Mouse (Mus musculus) gastrocnemius, postnatal 14 days (tissue): ENCODE data around the gene Hist1h2ae. TPM values are rescaled to one million over a fixed set of nuclear protein-coding genes. Genes with fewer than 3 reads are reported as not detected.
A peak's percentile ranks its signal among the peaks of the same experiment; 100 is the strongest.
"Not testable (repeated sequence)": the region's sequence is repeated elsewhere in the genome, so short reads cannot be mapped to it uniquely, and the experiment has no call there.

Experiments used
- DNase-seq: peaks from one replicate; pipeline ENCODE4 v3.0.0; 2021; ENCODE audit warnings: mixed read lengths
- intact Hi-C: fragments of 180-260 bp; cut with DNase I; formaldehyde crosslinking; loops from one replicate; pipeline ENCODE4 v1.15.1; 2025; ENCODE audit warnings: low total_unique reads
- total RNA-seq, 2 experiments: library from RNA; stranded (reverse); gene quantifications; 2 replicates each; pipeline ENCODE4 v1.2.3; 2021

The Hist1h2ae gene
- total RNA-seq, 2 experiments from 2014 or later = 15.2 to 16.6 TPM

DNA sequence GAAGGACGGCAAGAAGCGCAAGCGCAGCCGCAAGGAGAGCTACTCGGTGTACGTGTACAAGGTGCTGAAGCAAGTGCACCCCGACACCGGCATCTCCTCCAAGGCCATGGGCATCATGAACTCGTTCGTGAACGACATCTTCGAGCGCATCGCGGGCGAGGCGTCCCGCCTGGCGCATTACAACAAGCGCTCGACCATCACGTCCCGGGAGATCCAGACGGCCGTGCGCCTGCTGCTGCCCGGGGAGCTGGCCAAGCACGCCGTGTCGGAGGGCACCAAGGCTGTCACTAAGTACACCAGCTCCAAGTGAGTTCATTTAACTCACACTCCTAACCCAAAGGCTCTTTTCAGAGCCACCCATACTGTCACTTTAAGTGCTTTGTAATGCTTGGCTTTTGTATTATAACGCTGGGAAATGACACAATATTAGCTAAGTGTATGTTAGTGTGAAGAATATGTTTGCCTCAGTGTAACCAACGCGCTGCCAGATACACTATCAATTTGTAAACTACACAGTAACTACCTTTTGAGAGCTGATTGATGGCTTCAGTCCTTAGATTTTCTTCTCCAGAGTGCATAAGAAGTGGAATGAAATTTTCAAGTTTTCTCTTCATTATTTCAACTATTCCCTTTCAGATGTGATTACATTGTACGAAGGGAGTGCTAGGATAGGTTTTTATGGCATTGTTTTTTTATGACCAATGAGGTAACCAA, 641 bp upstream of the Hist1h2ae start:
- intact Hi-C loops, DNase-seq: not testable (repeated sequence)

GRCm38 (mm10) chr13:23570261-23571021, 579 bp downstream of the Hist1h2ae start:
- DNase-seq, intact Hi-C loops: not testable (repeated sequence)

DNA sequence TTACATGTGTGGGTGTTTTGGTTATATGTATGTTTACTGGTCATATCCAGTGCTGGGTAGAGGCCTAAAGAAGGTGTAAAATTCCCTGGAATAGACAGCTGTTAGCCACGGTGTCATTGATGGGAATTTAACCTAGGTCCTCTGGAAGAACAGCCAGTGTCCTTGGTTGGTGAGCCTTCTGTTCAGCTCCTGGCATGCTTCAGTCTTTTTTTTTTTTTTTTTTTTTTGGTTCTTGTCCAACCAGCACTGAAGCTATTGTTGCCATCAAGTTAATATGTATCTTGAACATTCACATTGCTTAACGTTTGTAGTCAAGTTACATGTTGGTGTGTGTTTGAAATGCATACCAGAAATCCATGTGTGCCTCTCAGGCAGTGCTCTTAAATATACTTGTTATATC, 6.5 kb downstream of the Hist1h2ae start:
- no peak for DNase-seq
- intact Hi-C loops = no loop called here

DNA sequence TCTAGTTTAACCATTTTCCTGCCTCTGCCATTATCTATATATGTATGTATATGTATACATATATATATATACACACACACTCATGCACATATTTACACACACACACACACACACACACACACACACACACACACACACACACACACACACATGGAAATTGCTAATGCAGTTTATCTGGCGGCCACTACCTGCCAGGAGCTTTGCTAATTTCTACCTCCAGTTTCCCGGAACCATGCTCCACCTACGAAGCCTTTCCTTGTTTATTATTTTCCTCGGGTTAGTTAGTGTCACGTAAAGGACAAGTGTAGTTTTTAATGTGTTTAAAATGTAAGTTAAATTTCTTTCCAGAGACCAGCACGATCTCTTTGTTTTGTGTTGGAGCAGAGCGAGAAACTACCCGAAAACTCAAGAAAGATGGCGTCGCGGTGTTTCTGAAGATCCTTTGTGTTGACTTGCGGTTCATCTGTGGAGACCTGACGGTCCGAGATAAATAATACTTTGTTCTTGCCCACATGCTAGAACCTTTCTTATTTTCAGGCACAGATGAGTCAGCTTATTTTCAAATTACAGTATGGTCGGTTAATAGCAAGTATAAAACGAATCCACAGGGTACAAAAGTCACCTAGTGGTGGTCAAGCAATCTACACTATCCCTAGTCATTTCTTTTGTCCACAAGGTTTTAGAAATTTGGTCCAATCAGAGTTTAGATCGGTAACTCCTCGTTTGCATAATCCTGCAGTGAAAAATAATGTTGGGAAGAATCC, 8.1 kb downstream of the Hist1h2ae start:
- peak; percentile 14 for DNase-seq
- intact Hi-C loops = no loop called here

DNA sequence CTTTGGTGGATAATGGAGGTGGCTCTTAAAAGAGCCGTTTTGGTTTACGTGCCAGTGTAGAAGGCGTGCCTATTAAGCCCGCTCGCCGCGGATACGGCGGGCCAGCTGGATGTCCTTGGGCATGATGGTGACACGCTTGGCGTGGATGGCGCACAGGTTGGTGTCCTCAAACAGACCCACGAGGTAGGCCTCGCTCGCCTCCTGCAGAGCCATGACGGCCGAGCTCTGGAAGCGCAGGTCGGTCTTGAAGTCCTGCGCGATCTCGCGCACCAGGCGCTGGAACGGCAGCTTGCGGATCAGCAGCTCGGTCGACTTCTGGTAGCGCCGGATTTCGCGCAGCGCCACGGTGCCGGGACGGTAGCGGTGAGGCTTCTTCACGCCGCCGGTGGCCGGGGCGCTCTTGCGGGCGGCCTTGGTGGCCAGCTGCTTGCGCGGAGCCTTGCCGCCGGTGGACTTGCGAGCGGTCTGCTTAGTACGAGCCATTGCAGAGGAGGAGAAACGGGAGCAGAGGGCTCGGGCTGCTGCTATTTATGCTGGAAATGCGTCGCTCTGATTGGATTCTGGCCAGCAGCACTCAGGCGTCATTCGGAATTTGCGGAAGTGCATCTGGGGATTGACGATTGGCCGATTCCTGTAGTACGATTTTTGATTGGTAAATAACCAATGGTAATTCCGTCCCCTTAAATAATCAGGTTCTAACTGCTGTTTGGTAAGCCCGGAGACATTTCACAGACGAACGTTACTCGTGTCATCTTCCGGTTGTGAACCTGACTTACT, 8.9 kb downstream of the Hist1h2ae start, which contains the start of gene Hist1h3e:
TSS of gene Hist1h3e (minus strand) at position 487 of the 777 bp plus-strand sequence.
- DNase-seq = peak; percentile 90
- intact Hi-C loops = not testable (repeated sequence)

DNA sequence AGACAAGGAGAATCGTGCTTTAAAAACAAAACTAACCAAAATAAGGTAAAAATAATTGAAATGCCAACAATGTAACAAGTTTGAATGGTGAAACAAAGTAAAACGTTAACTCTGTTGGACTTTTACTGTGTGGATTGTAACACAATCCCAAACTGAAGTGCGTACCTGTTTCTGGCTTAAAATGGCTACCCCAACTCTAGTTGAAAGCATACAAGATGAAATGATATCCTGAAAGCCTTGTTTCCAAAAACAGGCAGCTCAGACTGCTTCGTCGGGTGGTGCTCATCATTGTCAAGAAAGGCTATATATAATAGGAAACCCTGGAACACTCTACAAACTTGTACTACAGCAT, 9.5 kb downstream of the Hist1h2ae start:
- intact Hi-C loops, DNase-seq: not testable (repeated sequence)

DNA sequence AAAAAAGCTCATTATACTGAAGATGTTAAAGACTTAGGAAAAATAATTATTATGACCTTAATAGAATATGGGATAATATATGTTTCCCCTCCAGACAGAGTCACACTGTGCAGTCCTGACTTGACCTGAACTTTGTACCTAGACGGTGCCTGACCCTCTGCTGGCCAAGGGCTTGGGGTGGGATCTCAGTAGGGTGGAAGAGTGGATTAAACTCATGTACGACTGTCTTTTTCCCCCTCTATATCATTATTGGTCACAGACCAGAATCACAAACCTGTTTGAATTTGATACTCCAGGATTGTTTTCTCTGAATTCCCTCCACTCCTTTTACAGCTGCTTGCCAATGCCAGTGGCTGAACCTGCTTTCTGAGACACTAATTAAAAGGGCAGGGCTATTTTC, 10.3 kb downstream of the Hist1h2ae start:
- DNase-seq, intact Hi-C loops: not testable (repeated sequence)

- intact Hi-C loops = no loop called here
- no peak for DNase-seq
Observed at GRCm38 (mm10) chr13:23556906-23557305, 14.1 kb downstream of the Hist1h2ae start.

GRCm38 (mm10) chr13:23555839-23556416, 15.1 kb downstream of the Hist1h2ae start:
- DNase-seq = peak; percentile 32
- intact Hi-C loops = no loop called here

DNA sequence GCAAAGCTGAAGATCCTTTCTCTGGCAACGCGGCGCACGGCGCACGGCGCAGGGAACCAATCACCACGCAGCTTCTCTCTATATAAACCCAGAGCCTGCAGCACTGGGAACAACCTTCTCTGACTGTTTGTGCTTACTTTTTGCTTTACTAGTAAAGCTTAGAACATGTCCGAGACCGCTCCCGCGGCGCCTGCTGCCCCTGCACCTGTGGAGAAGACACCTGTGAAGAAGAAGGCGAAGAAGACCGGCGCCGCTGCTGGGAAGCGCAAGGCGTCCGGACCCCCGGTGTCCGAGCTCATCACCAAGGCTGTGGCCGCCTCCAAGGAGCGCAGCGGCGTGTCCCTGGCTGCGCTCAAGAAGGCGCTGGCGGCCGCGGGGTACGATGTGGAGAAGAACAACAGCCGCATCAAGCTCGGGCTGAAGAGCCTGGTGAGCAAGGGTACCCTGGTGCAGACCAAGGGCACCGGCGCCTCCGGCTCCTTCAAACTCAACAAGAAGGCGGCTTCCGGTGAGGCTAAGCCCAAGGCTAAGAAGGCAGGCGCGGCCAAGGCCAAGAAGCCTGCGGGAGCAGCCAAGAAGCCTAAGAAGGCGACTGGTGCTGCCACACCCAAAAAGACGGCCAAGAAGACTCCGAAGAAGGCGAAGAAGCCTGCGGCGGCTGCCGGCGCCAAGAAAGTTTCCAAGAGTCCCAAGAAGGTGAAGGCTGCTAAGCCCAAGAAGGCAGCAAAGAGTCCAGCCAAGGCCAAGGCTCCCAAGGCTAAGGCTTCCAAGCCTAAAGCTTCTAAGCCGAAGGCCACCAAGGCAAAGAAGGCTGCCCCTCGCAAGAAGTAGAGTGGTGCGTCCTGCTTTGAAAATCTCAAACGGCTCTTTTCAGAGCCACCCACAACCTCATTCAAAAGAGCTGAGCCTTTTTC, 15.8 kb downstream of the Hist1h2ae start:
- intact Hi-C loops = no loop called here
- peak; percentile 56 for DNase-seq

DNA sequence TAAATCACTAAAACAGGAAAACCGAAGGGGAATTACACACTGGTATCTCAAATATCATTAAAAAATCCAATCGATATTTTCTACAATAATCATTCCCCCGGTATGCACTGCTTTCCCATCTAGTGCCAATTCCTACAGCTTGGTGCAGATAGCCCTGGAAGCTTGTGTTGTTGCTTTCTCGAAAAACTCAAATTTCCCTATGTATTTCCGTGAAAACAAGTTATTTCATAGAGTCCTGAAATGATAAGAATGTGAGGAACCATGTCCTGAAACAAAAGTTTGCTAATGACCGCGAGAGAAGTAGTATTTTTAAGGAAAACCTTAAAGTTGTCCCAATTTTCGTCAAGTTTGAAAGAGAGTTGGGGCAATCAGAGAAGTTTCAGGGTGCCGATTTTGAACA, 16.6 kb downstream of the Hist1h2ae start:
- no peak for DNase-seq
- intact Hi-C loops = no loop called here

GRCm38 (mm10) chr13:23552962-23553361, 18.1 kb downstream of the Hist1h2ae start, which contains the start of gene Hist1h1d:
Gene Hist1h1d, plus strand, starts transcription at chr13:23553262.
- intact Hi-C loops = no loop called here
- DNase-seq = no peak

- intact Hi-C loops = no loop called here
Observed at GRCm38 (mm10) chr13:23551931-23552914, 18.8 kb downstream of the Hist1h2ae start.

GRCm38 (mm10) chr13:23551146-23551834, 19.7 kb downstream of the Hist1h2ae start, which contains the start of gene Hist1h4f:
Gene Hist1h4f, minus strand, starts transcription at chr13:23551648.
- intact Hi-C loops = not testable (repeated sequence)
- DNase-seq = peak; percentile 63

More at GRCm38 (mm10) chr13:23551931-23552914, 18.8 kb downstream of the Hist1h2ae start:
- no peak for DNase-seq

DNA sequence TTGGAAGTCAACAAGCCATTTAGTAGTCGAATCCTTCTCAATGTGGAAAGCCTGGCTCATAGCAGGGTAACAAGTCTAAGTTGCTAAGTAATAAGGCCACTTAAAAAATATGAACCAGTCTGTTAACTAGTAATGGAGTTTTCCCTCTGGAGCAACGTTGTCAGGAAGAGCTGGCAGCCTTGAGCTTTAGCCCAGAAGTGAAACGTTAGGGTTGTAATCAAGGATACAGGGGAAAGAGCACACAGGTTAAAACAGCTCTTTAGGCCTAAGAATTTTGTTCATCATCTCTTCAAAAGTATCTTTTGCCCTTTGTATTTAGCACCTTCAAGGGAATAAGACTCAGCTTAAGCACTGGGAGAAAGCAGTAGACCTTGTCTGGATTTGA, 20.3 kb downstream of the Hist1h2ae start:
- DNase-seq = no peak
- intact Hi-C loops = no loop called here

DNA sequence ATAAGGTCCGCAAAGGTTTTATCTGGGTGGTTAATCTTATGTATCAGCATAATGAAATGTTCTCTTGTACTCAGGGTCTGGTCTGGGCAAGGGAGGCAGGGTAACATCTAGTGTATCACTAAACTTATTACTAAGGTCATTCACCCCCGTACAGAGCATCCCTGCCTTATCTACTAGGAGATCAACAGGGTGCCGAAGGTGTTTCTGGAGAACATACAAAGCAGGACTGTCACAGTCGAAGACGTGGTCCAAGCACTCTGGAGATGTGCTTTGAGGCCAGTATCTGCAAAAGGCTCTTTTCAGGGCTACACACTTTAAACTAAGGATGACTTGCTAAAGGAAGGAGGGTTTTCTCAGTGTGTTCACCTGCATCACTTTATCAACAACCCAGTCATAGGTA, 24.3 kb downstream of the Hist1h2ae start:
- no peak for DNase-seq
- intact Hi-C loops = no loop called here
